Mouse (Mus musculus) retina, embryonic 14.5 days (tissue): ENCODE data around the gene Smim14.

Experiments
- DNase-seq: peaks from one replicate; pipeline ENCODE4 v3.0.0-alpha.2; 2015; ENCODE audit warnings: low spot score

Smim14 gene

GRCm38 (mm10) chr5:65459454-65459853 is 77.5 kb downstream of the Smim14 start:
- no peak for DNase-seq

- no peak for DNase-seq
These were observed 79.1 kb downstream of the Smim14 start for GRCm38 (mm10) chr5:65457846-65458245.

GRCm38 (mm10) chr5:65457086-65457827 is 79.7 kb downstream of the Smim14 start:
- no peak for DNase-seq

- DNase-seq, result no peak
These were observed 82.2 kb downstream of the Smim14 start for GRCm38 (mm10) chr5:65454771-65455170.

- DNase-seq, result no peak
These were observed 88.0 kb downstream of the Smim14 start for GRCm38 (mm10) chr5:65448941-65449340.

GRCm38 (mm10) chr5:65447826-65448225 is 89.2 kb downstream of the Smim14 start:
- no peak for DNase-seq

GRCm38 (mm10) chr5:65446756-65447155 is 90.2 kb downstream of the Smim14 start:
- DNase-seq, result no peak

- DNase-seq, result no peak
These were observed 92.0 kb downstream of the Smim14 start for GRCm38 (mm10) chr5:65444981-65445380.

- DNase-seq, result no peak
These were observed 98.9 kb downstream of the Smim14 start for GRCm38 (mm10) chr5:65438041-65438440.

GRCm38 (mm10) chr5:65435806-65436561 is 101.0 kb downstream of the Smim14 start, which contains the start of gene Ugdh:
Gene Ugdh (minus strand): TSS chr5:65435949.
- DNase-seq, result peak; percentile 99

GRCm38 (mm10) chr5:65435363-65435805 is 101.6 kb downstream of the Smim14 start:
- peak; percentile 43 for DNase-seq

GRCm38 (mm10) chr5:65434471-65435362 is 102.3 kb downstream of the Smim14 start:
- peak; percentile 23 for DNase-seq

GRCm38 (mm10) chr5:65429441-65429840 is 107.5 kb downstream of the Smim14 start:
- DNase-seq, result no peak

GRCm38 (mm10) chr5:65428321-65428720 is 108.7 kb downstream of the Smim14 start:
- DNase-seq, result no peak

GRCm38 (mm10) chr5:65425251-65425650 is 111.7 kb downstream of the Smim14 start:
- DNase-seq, result no peak

- no peak for DNase-seq
These were observed 112.8 kb downstream of the Smim14 start for GRCm38 (mm10) chr5:65424215-65424614.

- DNase-seq, result no peak
These were observed 114.2 kb downstream of the Smim14 start for GRCm38 (mm10) chr5:65422803-65423202.

GRCm38 (mm10) chr5:65420822-65421221 is 116.2 kb downstream of the Smim14 start:
- DNase-seq, result no peak

GRCm38 (mm10) chr5:65419136-65419535 is 117.8 kb downstream of the Smim14 start:
- no peak for DNase-seq

- DNase-seq, result peak; percentile 47
These were observed 121.1 kb downstream of the Smim14 start for GRCm38 (mm10) chr5:65415653-65416458.

GRCm38 (mm10) chr5:65407989-65408388 is 129.0 kb downstream of the Smim14 start:
- peak; percentile 65 for DNase-seq
